Mouse (Mus musculus): ENCODE data around the gene Naif1. TPM values are rescaled to one million over a fixed set of nuclear protein-coding genes. Genes with fewer than 3 reads are reported as not detected.

The Naif1 gene
- total and polyA plus RNA-seq, 3 experiments: 2.7 to 6.5 (median 3.5) TPM

- in situ Hi-C loops (cut with MboI; ENCODE audit: low pct_ligation_motif_present, low pct_unique_long_range_greater_than_20kb, low sequenced_read_pairs) (no loop called here), dilution Hi-C loops (cut with MboI; ENCODE audit: extremely low pct_ligation_motif_present, extremely low pct_unique_long_range_greater_than_20kb, low sequenced_read_pairs) (no loop called here)
- H3K4me2 ChIP-seq (ENCODE audit: insufficient read depth, low read depth, poor library complexity, severe bottlenecking): no peak overlapping the region
- H3K27me3 ChIP-seq (replicated peaks): no peaks in the 10 kb centered on the region
- no peaks in the 10 kb centered on the region for H3K79me2 ChIP-seq (replicated peaks; ENCODE audit: control insufficient read depth, extremely low read depth, insufficient read depth, poor library complexity, severe bottlenecking)
- DNase-seq (ENCODE audit: extremely low read depth): no peak
- H3K9ac ChIP-seq (ENCODE audit: insufficient read depth, low read depth): no peak overlapping the region
- H3K36me3 ChIP-seq (replicated peaks in 1 of 2; ENCODE audit: control insufficient read depth in 1 of 2, insufficient read depth in 1 of 2, low read length in 1 of 2): peaks cover 17 to 30% of the 10 kb centered on the region in 2 experiments
- no peaks in the 10 kb centered on the region for H3K9me3 ChIP-seq (replicated peaks; ENCODE audit: low read length)
- no peak for TF ChIP-seq JUN (IDR thresholded peaks at IDR 0.05; ENCODE audit: insufficient read depth, low read depth, low read length)
- no peak for TF ChIP-seq IRF4 (IDR thresholded peaks at IDR 0.05; ENCODE audit: low read depth, low read length)
- TF ChIP-seq BHLHE40 (IDR thresholded peaks at IDR 0.05; ENCODE audit: low read depth, low read length): no peak
- no peak for TF ChIP-seq SIN3A (IDR thresholded peaks at IDR 0.05; ENCODE audit: low read length)
- no peaks in the 10 kb centered on the region for H3K4me1 ChIP-seq (ENCODE audit: control insufficient read depth in 1 of 2, insufficient read depth in 2 of 2)
- H3K27ac ChIP-seq (ENCODE audit: insufficient read depth, low read depth): no peak overlapping the region
- H3K4me3 ChIP-seq (replicated peaks in 1 of 3; ENCODE audit: low read depth in 2 of 3, low read length in 2 of 3, poor library complexity in 1 of 3): no peak overlapping the region
These were observed 38.9 kb upstream of the Naif1 start for GRCm38 (mm10) chr2:32411407-32411806.

DNA sequence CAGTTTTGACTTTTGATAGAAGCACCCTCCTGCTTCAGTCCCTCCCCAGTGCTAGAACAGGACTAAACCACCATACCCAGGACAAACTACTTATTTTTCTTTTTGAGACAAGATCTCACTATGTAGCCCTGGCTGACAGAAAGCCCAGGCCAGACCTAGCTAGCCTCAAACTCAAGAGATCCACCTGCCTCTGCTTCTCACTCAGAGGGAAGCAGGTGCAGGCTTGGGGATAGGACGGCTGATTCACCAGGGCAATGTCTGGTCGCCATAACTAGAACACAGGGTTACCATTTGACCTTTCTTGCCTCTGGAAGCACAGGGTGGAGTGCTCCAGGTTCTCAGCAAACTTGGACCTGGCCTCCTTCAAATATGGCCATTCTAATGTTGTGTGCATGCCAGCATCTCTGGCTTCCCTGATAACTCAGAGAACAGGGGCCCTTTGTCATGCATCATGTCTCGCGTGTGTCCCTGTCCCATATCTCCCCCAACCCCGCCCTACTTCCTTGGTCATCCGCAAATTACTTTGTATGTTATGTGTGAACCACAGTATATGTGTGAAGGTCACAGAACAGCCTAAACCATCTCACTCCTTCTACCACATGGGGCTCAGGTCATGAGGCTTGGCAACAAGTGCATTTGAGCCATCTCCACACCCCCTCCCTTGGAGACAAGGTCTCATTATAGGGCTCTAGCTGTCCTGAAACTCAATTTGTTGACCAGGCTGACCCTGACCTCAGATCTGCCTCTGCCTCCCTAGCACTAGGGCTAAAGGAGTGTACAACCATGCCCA is 37.3 kb upstream of the Naif1 start:
- no peak overlapping the region for H3K4me3 ChIP-seq (replicated peaks in 1 of 3; ENCODE audit: low read depth in 2 of 3, low read length in 2 of 3, poor library complexity in 1 of 3)
- no peak for DNase-seq (ENCODE audit: extremely low read depth)
- no peak overlapping the region for H3K4me2 ChIP-seq (ENCODE audit: insufficient read depth, low read depth, poor library complexity, severe bottlenecking)
- peaks cover 31 to 45% of the 10 kb centered on the region in 2 experiments for H3K36me3 ChIP-seq (replicated peaks in 1 of 2; ENCODE audit: control insufficient read depth in 1 of 2, insufficient read depth in 1 of 2, low read length in 1 of 2)
- H3K27ac ChIP-seq (ENCODE audit: insufficient read depth, low read depth): no peak overlapping the region
- in situ Hi-C loops (cut with MboI; ENCODE audit: low pct_ligation_motif_present, low pct_unique_long_range_greater_than_20kb, low sequenced_read_pairs) (no loop called here), dilution Hi-C loops (cut with MboI; ENCODE audit: extremely low pct_ligation_motif_present, extremely low pct_unique_long_range_greater_than_20kb, low sequenced_read_pairs) (no loop called here)
- TF ChIP-seq SMC3 (IDR thresholded peaks at IDR 0.05; ENCODE audit: low read depth, low read length) (no peak), POLR2AphosphoS2 (IDR thresholded peaks at IDR 0.05; ENCODE audit: low read depth, low read length) (no peak), USF1 (IDR thresholded peaks at IDR 0.05; ENCODE audit: low read depth, low read length) (no peak), POLR2A (IDR thresholded peaks at IDR 0.05; ENCODE audit: low read depth, low read length) (no peak), EP300 (IDR thresholded peaks at IDR 0.05; ENCODE audit: low read length) (no peak), CHD1 (IDR thresholded peaks at IDR 0.05; ENCODE audit: low read depth, low read length) (no peak), MYC (IDR thresholded peaks at IDR 0.05; ENCODE audit: low read depth, low read length) (no peak), RAD21 (IDR thresholded peaks at IDR 0.05; ENCODE audit: low read depth, low read length) (no peak), CTCF (conservative IDR thresholded peaks at IDR 0.05 in 1 of 2, IDR thresholded peaks at IDR 0.05 in 1 of 2; ENCODE audit: low read depth in 2 of 2, low read length in 2 of 2) (no peak), ZMIZ1 (IDR thresholded peaks at IDR 0.05; ENCODE audit: low read depth, low read length) (no peak), E2F4 (IDR thresholded peaks at IDR 0.05; ENCODE audit: insufficient replicate concordance, low read depth, low read length) (no peak), ZNF384 (IDR thresholded peaks at IDR 0.05; ENCODE audit: low read depth, low read length) (no peak), NRF1 (IDR thresholded peaks at IDR 0.05; ENCODE audit: low read depth, low read length) (no peak)
- no peaks in the 10 kb centered on the region for H3K79me2 ChIP-seq (replicated peaks; ENCODE audit: control insufficient read depth, extremely low read depth, insufficient read depth, poor library complexity, severe bottlenecking)
- no peaks in the 10 kb centered on the region for H3K9me3 ChIP-seq (replicated peaks; ENCODE audit: low read length)
- no peaks in the 10 kb centered on the region for H3K4me1 ChIP-seq (ENCODE audit: control insufficient read depth in 1 of 2, insufficient read depth in 2 of 2)
- no peaks in the 10 kb centered on the region for H3K27me3 ChIP-seq (replicated peaks)
- no peak overlapping the region for H3K9ac ChIP-seq (ENCODE audit: insufficient read depth, low read depth)

Data from CH12.LX (cell line).